Mouse (Mus musculus) forebrain, embryonic 11.5 days (tissue): ENCODE measurements around the gene Ero1l. TPM values are rescaled to one million over a fixed set of nuclear protein-coding genes. Genes with fewer than 3 reads are reported as not detected.

Experiments used
- ATAC-seq: fragments of 200-750 bp; cut with Nextera tagmentation; replicated peaks from 2 replicates; pipeline ENCODE4 v1.8.0; 2017; ENCODE audit warnings: moderate TSS enrichment; ENCODE audit not compliant: low FRiP score
- DNase-seq: peaks from one replicate; pipeline ENCODE4 v3.0.0-alpha.2; 2017; ENCODE audit warnings: low spot score
- H3K27ac ChIP-seq: fragments of 300-500 bp; sonication (generic); 2 replicates; pipeline ENCODE4 v1.5.1; 2014; ENCODE audit warnings: low read depth, low read length
- H3K27me3 ChIP-seq: fragments of 300-500 bp; sonication (generic); 2 replicates; pipeline ENCODE4 v1.6.1; 2014; ENCODE audit warnings: mild to moderate bottlenecking, low read length, mixed read lengths; ENCODE audit not compliant: control insufficient read depth, insufficient read depth
- H3K36me3 ChIP-seq: fragments of 300-500 bp; sonication (generic); 2 replicates; pipeline ENCODE4 v1.6.1; 2014; ENCODE audit warnings: mild to moderate bottlenecking, low read length, moderate library complexity, mixed read lengths; ENCODE audit not compliant: control insufficient read depth, insufficient read depth
- H3K4me1 ChIP-seq: fragments of 300-500 bp; sonication (generic); replicated peaks from 2 replicates; pipeline ENCODE4 v1.6.1; 2014; ENCODE audit warnings: low read length, mixed read lengths; ENCODE audit not compliant: control insufficient read depth, insufficient read depth
- H3K4me2 ChIP-seq: fragments of 300-500 bp; sonication (generic); 2 replicates; pipeline ENCODE4 v1.6.1; 2014; ENCODE audit warnings: low read depth, mild to moderate bottlenecking, low read length, moderate library complexity, mixed read lengths; ENCODE audit not compliant: severe bottlenecking
- H3K4me3 ChIP-seq: fragments of 300-500 bp; sonication (generic); 2 replicates; pipeline ENCODE4 v1.5.1; 2014; ENCODE audit warnings: low read depth, low read length
- H3K9ac ChIP-seq: fragments of 300-500 bp; sonication (generic); 2 replicates; pipeline ENCODE4 v1.6.1; 2014; ENCODE audit warnings: low read length
- H3K9me3 ChIP-seq: fragments of 300-500 bp; sonication (generic); 2 replicates; pipeline ENCODE4 v1.6.1; 2016; ENCODE audit warnings: low read length, mixed read lengths; ENCODE audit not compliant: control insufficient read depth
- WGBS: fragments of 180-500 bp; shearing (Covaris S2); extraction: QIAGEN DNeasy Blood & Tissue Kit; methylation state at CpG from one replicate; pipeline ENCODE4 v1.1.7; 2014; 5-methylcytosine and 5-hydroxymethylcytosine counted together
- polyA plus RNA-seq: library from polyadenylated mRNA; unstranded; fragments of >200 nt; fragmentation: Nextera tagmentation; extraction: Ambion mirVana; gene quantifications from 2 replicates; pipeline ENCODE4 v1.2.1, GENCODE M21; 2014

Gene Ero1l
- polyA plus RNA-seq, 1 experiment from 2014 or later = 36.6 TPM

DNA sequence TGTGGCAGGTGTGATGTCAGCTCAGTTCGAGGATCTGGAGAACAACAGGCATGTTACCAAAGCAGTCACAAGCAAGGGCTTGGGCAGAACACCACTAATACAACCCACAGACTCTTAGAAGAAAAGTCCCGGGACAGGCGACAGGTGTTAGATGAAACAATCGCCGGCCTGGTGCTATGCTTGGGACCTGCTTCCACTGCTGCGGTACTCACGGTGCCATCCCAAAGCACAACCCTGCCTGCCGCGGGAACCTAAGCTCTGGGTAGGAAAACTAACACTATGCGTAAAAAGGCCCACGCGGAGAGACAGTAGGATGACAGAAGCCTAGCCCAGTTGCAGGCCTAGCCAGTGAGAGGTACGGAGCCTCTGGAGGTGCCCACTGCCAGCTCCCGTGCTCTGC lies 8.5 kb downstream of the Ero1l start:
- no peaks in the 10 kb centered on the region for H3K9me3 ChIP-seq
- DNase-seq = no peak
- H3K4me1 ChIP-seq = no peaks in the 10 kb centered on the region
- H3K36me3 ChIP-seq = no peaks in the 10 kb centered on the region
- no peak overlapping the region for H3K4me2 ChIP-seq
- H3K27ac ChIP-seq = no peak overlapping the region
- WGBS = 93% methylated on average over 14 of the region's 14 CpGs
- H3K27me3 ChIP-seq = no peaks in the 10 kb centered on the region
- no peak overlapping the region for H3K4me3 ChIP-seq
- no peak overlapping the region for H3K9ac ChIP-seq
- no peak for ATAC-seq

DNA sequence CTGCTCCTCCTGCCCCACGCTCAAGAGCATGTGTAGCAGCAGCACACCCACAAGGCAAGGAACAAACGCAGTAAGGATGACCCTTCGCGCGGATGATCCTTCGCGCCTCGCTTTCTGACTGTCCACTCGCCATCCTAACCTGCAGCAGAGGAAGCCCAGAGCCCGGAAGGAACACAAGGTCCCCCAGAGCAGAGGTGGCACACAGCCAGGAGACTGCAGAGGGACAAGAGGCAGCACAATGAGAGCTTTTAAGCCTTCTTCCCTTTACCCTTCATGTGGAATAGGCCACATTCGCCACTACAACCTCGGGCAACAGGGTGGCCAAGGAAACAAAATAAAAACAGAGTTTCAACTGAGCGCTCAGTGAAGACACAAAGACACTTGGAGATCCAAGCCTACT lies 8.9 kb downstream of the Ero1l start:
- Histone ChIP-seq H3K9ac (no peak overlapping the region), H3K4me1 (no peaks in the 10 kb centered on the region), H3K4me2 (no peak overlapping the region), H3K36me3 (no peaks in the 10 kb centered on the region), H3K4me3 (no peak overlapping the region), H3K9me3 (no peaks in the 10 kb centered on the region), H3K27ac (no peak overlapping the region), H3K27me3 (no peaks in the 10 kb centered on the region)
- no peak for ATAC-seq
- no peak for DNase-seq
- 95% methylated on average over 13 of the region's 13 CpGs for WGBS

DNA sequence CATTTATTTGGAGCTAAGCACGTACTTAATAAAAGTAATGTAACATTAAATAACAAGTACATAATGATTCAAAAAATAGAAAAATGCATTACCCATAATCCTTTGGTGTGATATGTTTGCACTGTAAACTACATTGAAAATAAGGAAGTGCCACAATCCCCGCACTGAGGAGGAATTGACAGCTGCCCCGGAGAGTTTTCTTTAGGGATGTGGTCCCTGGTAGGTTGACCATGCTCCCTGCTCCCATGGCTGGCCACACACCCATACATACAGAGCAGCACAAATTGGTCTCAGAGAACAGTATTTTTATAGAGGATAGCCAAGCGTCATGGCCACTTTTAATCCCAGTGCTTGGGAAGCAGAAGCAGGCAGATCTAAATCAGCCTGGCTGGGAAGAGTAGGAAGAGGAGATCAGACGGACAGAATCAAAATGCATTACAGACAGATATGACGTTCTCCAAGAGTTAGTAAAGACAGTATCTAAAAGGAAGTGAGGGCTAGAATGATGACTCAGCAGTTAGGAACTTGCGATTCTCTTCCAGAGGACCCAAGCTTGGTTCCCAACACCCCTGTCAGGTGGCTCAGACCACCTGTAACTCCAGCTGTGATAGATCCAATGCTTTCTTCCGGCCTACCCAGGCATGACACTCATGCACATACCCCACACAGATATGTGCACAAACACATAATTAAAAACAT lies 10.8 kb downstream of the Ero1l start:
- no peaks in the 10 kb centered on the region for H3K27me3 ChIP-seq
- H3K9me3 ChIP-seq = no peaks in the 10 kb centered on the region
- no peak for ATAC-seq
- no peaks in the 10 kb centered on the region for H3K4me1 ChIP-seq
- H3K27ac ChIP-seq = no peak overlapping the region
- no peak for DNase-seq
- H3K4me2 ChIP-seq = no peak overlapping the region
- H3K4me3 ChIP-seq = no peak overlapping the region
- WGBS = 94% methylated on average over 8 of the region's 8 CpGs
- H3K9ac ChIP-seq = no peak overlapping the region
- no peaks in the 10 kb centered on the region for H3K36me3 ChIP-seq

GRCm38 (mm10) chr14:45305852-45306251 lies 12.7 kb downstream of the Ero1l start:
- H3K9me3 ChIP-seq = no peaks in the 10 kb centered on the region
- no peak overlapping the region for H3K27ac ChIP-seq
- no peaks in the 10 kb centered on the region for H3K27me3 ChIP-seq
- H3K9ac ChIP-seq = no peak overlapping the region
- no peak overlapping the region for H3K4me2 ChIP-seq
- no peak for DNase-seq
- H3K36me3 ChIP-seq = no peaks in the 10 kb centered on the region; the same call in 1 of the 2 replicates
- no peaks in the 10 kb centered on the region for H3K4me1 ChIP-seq
- 93% methylated on average over 5 of the region's 5 CpGs for WGBS
- H3K4me3 ChIP-seq = no peak overlapping the region
- ATAC-seq = no peak

DNA sequence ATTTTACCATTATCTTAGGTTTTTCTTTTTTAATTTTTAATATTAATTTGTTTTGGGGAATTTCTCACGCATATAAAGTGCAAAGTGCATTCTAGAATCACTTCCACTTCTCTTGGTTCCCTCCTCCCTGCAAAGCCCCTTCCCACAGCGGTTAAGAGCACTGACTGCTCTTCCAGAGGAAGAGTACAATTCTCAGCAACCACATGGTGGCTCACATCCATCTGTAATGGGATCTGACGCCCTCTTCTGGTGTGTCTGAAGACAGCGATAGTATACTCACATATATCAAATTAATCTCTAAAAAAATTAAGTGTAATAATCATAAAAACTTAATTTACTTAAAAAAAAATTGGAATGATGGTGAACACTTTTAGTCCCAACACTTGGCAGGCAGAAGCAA lies 14.2 kb downstream of the Ero1l start:
- Histone ChIP-seq H3K4me1 (no peaks in the 10 kb centered on the region), H3K36me3 (no peaks in the 10 kb centered on the region; the same call in 1 of the 2 replicates), H3K9me3 (no peaks in the 10 kb centered on the region), H3K27me3 (no peaks in the 10 kb centered on the region), H3K9ac (no peak overlapping the region), H3K4me3 (no peak overlapping the region), H3K4me2 (no peak overlapping the region), H3K27ac (no peak overlapping the region)
- no peak for DNase-seq
- no peak for ATAC-seq
- WGBS = 59% methylated on average over 4 of the region's 4 CpGs

GRCm38 (mm10) chr14:45303939-45304338 lies 14.6 kb downstream of the Ero1l start:
- WGBS = 59% methylated on average over 4 of the region's 4 CpGs
- DNase-seq = no peak
- H3K4me3 ChIP-seq = no peak overlapping the region
- no peak overlapping the region for H3K27ac ChIP-seq
- H3K4me2 ChIP-seq = no peak overlapping the region
- H3K36me3 ChIP-seq = no peaks in the 10 kb centered on the region; the same call in 1 of the 2 replicates
- no peaks in the 10 kb centered on the region for H3K27me3 ChIP-seq
- no peak; the same call in 1 of the 2 replicates for ATAC-seq
- no peaks in the 10 kb centered on the region for H3K9me3 ChIP-seq
- no peaks in the 10 kb centered on the region for H3K4me1 ChIP-seq
- H3K9ac ChIP-seq = no peak overlapping the region

DNA sequence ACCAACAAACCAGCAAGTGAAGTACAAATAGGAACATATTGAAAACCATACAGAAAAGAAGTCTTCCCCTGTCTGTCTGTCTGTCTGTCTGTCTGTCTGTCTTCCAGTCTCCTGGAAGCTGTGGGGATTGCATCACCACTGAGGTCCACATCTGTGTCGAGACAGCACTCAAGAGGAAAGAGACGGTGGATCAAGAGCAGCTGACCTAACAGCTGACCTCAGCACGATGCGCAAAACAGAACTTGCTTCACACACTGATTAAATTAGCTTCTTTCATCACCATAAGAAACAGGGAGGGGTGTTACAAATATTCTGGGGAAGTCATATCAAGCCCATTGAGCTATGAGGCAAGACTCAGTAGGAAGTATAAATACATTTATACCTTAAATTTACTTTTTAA lies 27.0 kb downstream of the Ero1l start:
- H3K27me3 ChIP-seq = no peaks in the 10 kb centered on the region
- H3K9ac ChIP-seq = no peak overlapping the region
- H3K4me2 ChIP-seq = no peak overlapping the region
- no peaks in the 10 kb centered on the region for H3K9me3 ChIP-seq
- H3K27ac ChIP-seq = no peak overlapping the region
- H3K4me1 ChIP-seq = no peaks in the 10 kb centered on the region
- H3K36me3 ChIP-seq = no peaks in the 10 kb centered on the region
- no peak for ATAC-seq
- H3K4me3 ChIP-seq = no peak overlapping the region
- WGBS = 82% methylated on average over 4 of the region's 4 CpGs
- DNase-seq = no peak

DNA sequence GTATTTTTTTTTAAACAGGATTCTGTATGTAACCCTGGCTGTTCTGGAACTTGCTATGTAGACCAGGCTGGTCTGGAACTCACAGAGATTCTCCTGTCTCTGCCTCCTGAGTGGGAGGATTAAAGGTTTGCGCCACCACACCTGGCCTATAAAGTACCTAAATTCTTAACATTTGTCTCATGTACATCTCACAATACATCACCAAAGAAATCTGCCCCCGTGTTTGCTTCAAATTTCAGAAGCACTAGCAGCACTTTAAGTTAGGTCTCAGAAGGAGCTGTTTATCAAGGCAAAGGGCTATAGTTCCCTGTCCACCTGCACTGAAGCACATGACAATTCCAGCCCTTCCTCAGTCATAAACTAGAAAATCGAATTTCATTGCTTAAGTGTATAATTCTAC lies 36.5 kb downstream of the Ero1l start:
- no peak overlapping the region for H3K27ac ChIP-seq
- H3K9ac ChIP-seq = no peak overlapping the region
- H3K4me3 ChIP-seq = no peak overlapping the region
- WGBS = 89% methylated on average over 3 of the region's 3 CpGs
- H3K9me3 ChIP-seq = no peaks in the 10 kb centered on the region
- ATAC-seq (no peak), DNase-seq (no peak)
- no peaks in the 10 kb centered on the region; the same call in 1 of the 2 replicates for H3K36me3 ChIP-seq
- no peak overlapping the region for H3K4me2 ChIP-seq
- no peaks in the 10 kb centered on the region for H3K4me1 ChIP-seq
- no peaks in the 10 kb centered on the region for H3K27me3 ChIP-seq

- H3K27me3 ChIP-seq = no peaks in the 10 kb centered on the region
- DNase-seq (no peak), ATAC-seq (no peak)
- 93% methylated on average over 6 of the region's 6 CpGs for WGBS
- no peaks in the 10 kb centered on the region; the same call in 1 of the 2 replicates for H3K36me3 ChIP-seq
- H3K27ac ChIP-seq = no peak overlapping the region
- no peak overlapping the region for H3K4me2 ChIP-seq
- H3K4me1 ChIP-seq = no peaks in the 10 kb centered on the region
- H3K9ac ChIP-seq = no peak overlapping the region
- no peak overlapping the region for H3K4me3 ChIP-seq
- no peaks in the 10 kb centered on the region for H3K9me3 ChIP-seq
These were observed 42.8 kb downstream of the Ero1l start for GRCm38 (mm10) chr14:45275816-45276215.
